13 mouse cellular contexts compared by ENCODE assay signal in genomic region chr11:95350960-95351359, GRCm38 (mm10). TPM values are rescaled to one million over a fixed set of nuclear protein-coding genes. Genes with fewer than 3 reads are reported as not detected.
DNase-seq lines count a peak whose midpoint lies in the region; ATAC-seq and TF ChIP-seq lines count a peak whose summit lies in the region.
"Had no signal": no experiment of that assay in that cellular context is flagged by ENCODE, and none has a peak within 500 bp of the region (broad histone marks: within the 10 kb centered on the region; RNA-seq: fewer than 3 reads in every experiment).

No protein-coding gene starts in this region.

- no peak for TF ChIP-seq RAD21 in CH12.LX (IDR thresholded peaks at IDR 0.05; ENCODE audit: low read depth, low read length)

- 75% methylated on average over 3 of the region's 3 CpGs for WGBS in heart, embryonic 15.5 days
- WGBS in kidney, postnatal 0 days: 79% methylated on average over 3 of the region's 3 CpGs
- WGBS in stomach, embryonic 16.5 days: 71% methylated on average over 3 of the region's 3 CpGs

- no peak overlapping the region for H3K4me3 ChIP-seq in heart, embryonic 15.5 days
- H3K4me3 ChIP-seq in CH12.LX (replicated peaks in 1 of 3; ENCODE audit: low read depth in 2 of 3, low read length in 2 of 3, poor library complexity in 1 of 3): no peak overlapping the region
- no peak overlapping the region for H3K4me3 ChIP-seq in kidney, postnatal 0 days (replicated peaks; ENCODE audit: low read depth, low read length)
- no peak overlapping the region for H3K4me3 ChIP-seq in stomach, embryonic 16.5 days (replicated peaks; ENCODE audit: low read length)
- H3K4me3 ChIP-seq in layer of hippocampus, adult 2 months: no peak overlapping the region
- H3K4me3 ChIP-seq: embryonic facial prominence, embryonic 13.5 days; lung, embryonic 15.5 days; myocyte had no signal

- dilution Hi-C loops in CH12.LX (cut with MboI; ENCODE audit: extremely low pct_ligation_motif_present, extremely low pct_unique_long_range_greater_than_20kb, low sequenced_read_pairs): no loop called here

- H3K27me3 ChIP-seq in heart, embryonic 15.5 days: no peaks in the 10 kb centered on the region
- peaks cover 15% of the 10 kb centered on the region for H3K27me3 ChIP-seq in CH12.LX (replicated peaks)
- no peaks in the 10 kb centered on the region for H3K27me3 ChIP-seq in kidney, postnatal 0 days (ENCODE audit: insufficient read depth, low read length)
- no peaks in the 10 kb centered on the region for H3K27me3 ChIP-seq in stomach, embryonic 16.5 days (ENCODE audit: control insufficient read depth, insufficient read depth, low read length)
- H3K27me3 ChIP-seq: embryonic facial prominence, embryonic 13.5 days; lung, embryonic 15.5 days had no signal

- H3K9me3 ChIP-seq in heart, embryonic 15.5 days (replicated peaks): no peaks in the 10 kb centered on the region
- no peaks in the 10 kb centered on the region for H3K9me3 ChIP-seq in CH12.LX (replicated peaks; ENCODE audit: low read length)
- H3K9me3 ChIP-seq in kidney, postnatal 0 days (replicated peaks; ENCODE audit: low read length): no peaks in the 10 kb centered on the region
- H3K9me3 ChIP-seq in stomach, embryonic 16.5 days (replicated peaks; ENCODE audit: control insufficient read depth, low read length): no peaks in the 10 kb centered on the region
- H3K9me3 ChIP-seq: embryonic facial prominence, embryonic 13.5 days; lung, embryonic 15.5 days had no signal

- TF ChIP-seq CTCF in CH12.LX (conservative IDR thresholded peaks at IDR 0.05 in 1 of 2, IDR thresholded peaks at IDR 0.05 in 1 of 2; ENCODE audit: low read depth in 2 of 2, low read length in 2 of 2): no peak
- TF ChIP-seq CTCF in kidney, postnatal 0 days (IDR thresholded peaks at IDR 0.05; ENCODE audit: low read depth): no peak
- no peak for TF ChIP-seq CTCF in layer of hippocampus, adult 2 months (conservative IDR thresholded peaks at IDR 0.05)

- TF ChIP-seq EP300 in CH12.LX (IDR thresholded peaks at IDR 0.05; ENCODE audit: low read length): peak; percentile 37; the same call in 1 of the 2 replicates

- peaks cover 4% of the 10 kb centered on the region; the same call in 1 of the 2 replicates for H3K36me3 ChIP-seq in heart, embryonic 15.5 days
- H3K36me3 ChIP-seq in CH12.LX (replicated peaks in 1 of 2; ENCODE audit: control insufficient read depth in 1 of 2, insufficient read depth in 1 of 2, low read length in 1 of 2): no peaks in the 10 kb centered on the region
- H3K36me3 ChIP-seq in kidney, postnatal 0 days (ENCODE audit: insufficient read depth, low read length): 0 out of 2 replicates have a peak, but pooled peaks cover 4% of the 10 kb centered on the region
- H3K36me3 ChIP-seq in stomach, embryonic 16.5 days (ENCODE audit: control insufficient read depth, insufficient read depth, low read length): no peaks in the 10 kb centered on the region

- no peak for ATAC-seq in heart, embryonic 15.5 days (replicated peaks; ENCODE audit: insufficient number of reproducible peaks, insufficient read depth, low FRiP score, low read depth)
- peak; percentile 49; the same call in 1 of the 2 replicates for ATAC-seq in kidney, postnatal 0 days (replicated peaks; ENCODE audit: low FRiP score, low read depth)
- peak; percentile 69; the same call in 1 of the 2 replicates for ATAC-seq in stomach, embryonic 16.5 days (ENCODE audit: insufficient read depth, low FRiP score)

- 0 out of 2 replicates have a peak overlapping the region, but pooled peaks have one; percentile 9 for H3K9ac ChIP-seq in heart, embryonic 15.5 days
- no peak overlapping the region for H3K9ac ChIP-seq in CH12.LX (ENCODE audit: insufficient read depth, low read depth)
- H3K9ac ChIP-seq in kidney, postnatal 0 days (ENCODE audit: low read depth, low read length): no peak overlapping the region
- no peak overlapping the region for H3K9ac ChIP-seq in stomach, embryonic 16.5 days (ENCODE audit: low read length)
- H3K9ac ChIP-seq: embryonic facial prominence, embryonic 13.5 days; lung, embryonic 15.5 days had no signal

- no peak for TF ChIP-seq POLR2A in CH12.LX (IDR thresholded peaks at IDR 0.05; ENCODE audit: low read depth, low read length)

- DNase-seq in heart, adult 8-10 months (ENCODE audit: low spot score): no peak
- DNase-seq in CH12.LX (ENCODE audit: extremely low read depth): no peak
- DNase-seq in kidney, postnatal 0 days (ENCODE audit: low spot score): no peak
- no peak for DNase-seq in cerebellum, adult 11-12 months
- DNase-seq in layer of hippocampus, adult 2 months (ENCODE audit: low spot score in 2 of 2): no peak
- no peak for DNase-seq in embryo, embryonic 10.5 days (ENCODE audit: low spot score)
- DNase-seq: heart, postnatal 10 days; right cerebral cortex, postnatal 14 days had no signal

- H3K4me1 ChIP-seq in heart, embryonic 15.5 days (replicated peaks): peaks cover 9% of the 10 kb centered on the region
- peaks cover 22 to 24% of the 10 kb centered on the region in 2 experiments for H3K4me1 ChIP-seq in CH12.LX (ENCODE audit: control insufficient read depth in 1 of 2, insufficient read depth in 2 of 2)
- 0 out of 2 replicates have a peak, but pooled peaks cover 3% of the 10 kb centered on the region for H3K4me1 ChIP-seq in kidney, postnatal 0 days (replicated peaks; ENCODE audit: insufficient read depth, low read length)
- peaks cover 20% of the 10 kb centered on the region for H3K4me1 ChIP-seq in stomach, embryonic 16.5 days (ENCODE audit: control insufficient read depth, insufficient read depth, low read length)

- no peaks in the 10 kb centered on the region for H3K79me2 ChIP-seq in CH12.LX (replicated peaks; ENCODE audit: control insufficient read depth, extremely low read depth, insufficient read depth, poor library complexity, severe bottlenecking)

- no peak overlapping the region for H3K4me2 ChIP-seq in heart, embryonic 15.5 days
- no peak overlapping the region for H3K4me2 ChIP-seq in CH12.LX (ENCODE audit: insufficient read depth, low read depth, poor library complexity, severe bottlenecking)
- H3K4me2 ChIP-seq in kidney, postnatal 0 days (ENCODE audit: low read length): no peak overlapping the region
- no peak overlapping the region for H3K4me2 ChIP-seq in stomach, embryonic 16.5 days (ENCODE audit: low read depth, low read length)
- H3K4me2 ChIP-seq: embryonic facial prominence, embryonic 13.5 days; lung, embryonic 15.5 days had no signal

- no peak overlapping the region for H3K27ac ChIP-seq in heart, embryonic 15.5 days
- H3K27ac ChIP-seq in CH12.LX (ENCODE audit: insufficient read depth, low read depth): no peak overlapping the region
- H3K27ac ChIP-seq in kidney, postnatal 0 days: 0 out of 2 replicates have a peak overlapping the region, but pooled peaks have one; percentile 4
- H3K27ac ChIP-seq in stomach, embryonic 16.5 days (ENCODE audit: low read length): no peak overlapping the region
- H3K27ac ChIP-seq in layer of hippocampus, adult 2 months: no peak overlapping the region
- H3K27ac ChIP-seq: embryonic facial prominence, embryonic 13.5 days; lung, embryonic 15.5 days had no signal

- in situ Hi-C loops in CH12.LX (cut with MboI; ENCODE audit: low pct_ligation_motif_present, low pct_unique_long_range_greater_than_20kb, low sequenced_read_pairs): no loop called here

TF ChIP-seq in CH12.LX, 34 proteins besides CTCF, POLR2A, EP300 and RAD21 (continues in another document):
- TF ChIP-seq KAT2A (IDR thresholded peaks at IDR 0.05; ENCODE audit: insufficient replicate concordance, low read length) (no peak), PAX5 (IDR thresholded peaks at IDR 0.05; ENCODE audit: low read length) (no peak), BHLHE40 (IDR thresholded peaks at IDR 0.05; ENCODE audit: low read depth, low read length) (peak; percentile 71), USF1 (IDR thresholded peaks at IDR 0.05; ENCODE audit: low read depth, low read length) (peak; percentile 73), GABPA (IDR thresholded peaks at IDR 0.05; ENCODE audit: insufficient replicate concordance, low read depth, low read length) (no peak), UBTF (IDR thresholded peaks at IDR 0.05; ENCODE audit: low read depth, low read length) (no peak), JUND (conservative IDR thresholded peaks at IDR 0.05; ENCODE audit: low read depth, low read length) (no peak), ZMIZ1 (IDR thresholded peaks at IDR 0.05; ENCODE audit: low read depth, low read length) (no peak), MEF2A (IDR thresholded peaks at IDR 0.05; ENCODE audit: borderline replicate concordance, low read depth, low read length) (peak; percentile 60; the same call in 1 of the 2 replicates), ELF1 (IDR thresholded peaks at IDR 0.05; ENCODE audit: low read depth, low read length) (no peak), MAZ (IDR thresholded peaks at IDR 0.05; ENCODE audit: low read depth, low read length) (no peak)

RNA-seq across cellular contexts. Expression of gene Fam117a, which starts 14.1 kb away (rescaled TPM):
- 4.1 and 6.8 TPM in 2 replicates for polyA plus RNA-seq in heart, embryonic 15.5 days (2015; fragmentation: Nextera tagmentation; extraction: Ambion mirVana)
- 1 to 10 TPM; 5.1 to 6.6 (median 6.0) TPM for total RNA-seq in heart, adult 8-10 months (2022)
- total RNA-seq in CH12.LX (2012; rRNA removed) (1.5 and 2.2 TPM in 2 replicates), CH12.LX (2014; rRNA removed) (0.54 and 0.62 TPM in 2 replicates)
- 0.91 and 0.98 TPM in 2 replicates for polyA plus RNA-seq in CH12.LX (2012; ENCODE audit: insufficient read length, low read depth)
- polyA plus RNA-seq in kidney, postnatal 0 days (2015; fragmentation: Nextera tagmentation; extraction: Ambion mirVana): 8.7 and 10.0 TPM in 2 replicates
- polyA plus RNA-seq in stomach, embryonic 16.5 days (2015; fragmentation: Nextera tagmentation; extraction: Ambion mirVana): 11.6 and 13.9 TPM in 2 replicates
- total RNA-seq in layer of hippocampus, adult 2 months (2021): 1 to 10 TPM; 4.1 to 6.0 TPM

RNA-seq across cellular contexts. Expression of gene Slc35b1, which starts 33.5 kb away (rescaled TPM):
- polyA plus RNA-seq in heart, embryonic 15.5 days (2015; fragmentation: Nextera tagmentation; extraction: Ambion mirVana): 66.0 and 71.5 TPM in 2 replicates
- 10 to 100 TPM; 35.4 to 42.2 (median 36.5) TPM for total RNA-seq in heart, adult 8-10 months (2022)
- total RNA-seq in CH12.LX (2012; rRNA removed) (47.0 and 74.9 TPM in 2 replicates), CH12.LX (2014; rRNA removed) (75.1 and 76.4 TPM in 2 replicates)
- 119 and 125 TPM in 2 replicates for polyA plus RNA-seq in CH12.LX (2012; ENCODE audit: insufficient read length, low read depth)
- polyA plus RNA-seq in kidney, postnatal 0 days (2015; fragmentation: Nextera tagmentation; extraction: Ambion mirVana): 103 and 104 TPM in 2 replicates
- polyA plus RNA-seq in stomach, embryonic 16.5 days (2015; fragmentation: Nextera tagmentation; extraction: Ambion mirVana): 91.7 and 98.9 TPM in 2 replicates
- 10 to 100 TPM; 64.4 to 69.2 TPM for total RNA-seq in layer of hippocampus, adult 2 months (2021)

RNA-seq across cellular contexts. Expression of gene Kat7, which starts 40.9 kb away (rescaled TPM):
- polyA plus RNA-seq in heart, embryonic 15.5 days (2015; fragmentation: Nextera tagmentation; extraction: Ambion mirVana): 43.3 and 51.3 TPM in 2 replicates
- 10 to 100 TPM; 27.2 to 37.8 (median 32.3) TPM for total RNA-seq in heart, adult 8-10 months (2022)
- 59.5 and 60.3 TPM in 2 replicates for total RNA-seq in CH12.LX (2012; rRNA removed)
- total RNA-seq in CH12.LX (2014; rRNA removed): 65.1 and 66.7 TPM in 2 replicates
- polyA plus RNA-seq in CH12.LX (2012; ENCODE audit: insufficient read length, low read depth): 82.0 and 90.2 TPM in 2 replicates
- polyA plus RNA-seq in kidney, postnatal 0 days (2015; fragmentation: Nextera tagmentation; extraction: Ambion mirVana): 49.0 and 52.1 TPM in 2 replicates
- polyA plus RNA-seq in stomach, embryonic 16.5 days (2015; fragmentation: Nextera tagmentation; extraction: Ambion mirVana): 59.3 and 66.0 TPM in 2 replicates
- 10 to 100 TPM; 83.3 to 85.7 TPM for total RNA-seq in layer of hippocampus, adult 2 months (2021)
